Mouse (Mus musculus): ENCODE measurements around the gene Cnga4. TPM values are rescaled to one million over a fixed set of nuclear protein-coding genes. Genes with fewer than 3 reads are reported as not detected.

Gene Cnga4
- total and polyA plus RNA-seq, 3 experiments, result not detected

- Histone ChIP-seq H3K27me3 (ENCODE audit: control insufficient read depth in 1 of 2, insufficient read depth in 2 of 2, low read length in 2 of 2) (no peaks in the 10 kb centered on the region; a peak in 1 of 4 replicates), H3K27ac (ENCODE audit: control insufficient read depth, low read depth, low read length) (no peak overlapping the region), H3K9me3 (replicated peaks; ENCODE audit: insufficient read depth, low read length) (no peaks in the 10 kb centered on the region), H3K9ac (ENCODE audit: control insufficient read depth, low read depth, low read length, poor library complexity, severe bottlenecking) (no peak overlapping the region), H3K79me2 (ENCODE audit: control insufficient read depth, insufficient read depth, low read length, poor library complexity) (no peaks in the 10 kb centered on the region), H3K4me3 (ENCODE audit: control insufficient read depth in 1 of 2, insufficient read depth in 1 of 2, low read depth in 2 of 2, low read length in 2 of 2) (no peak overlapping the region), H3K4me1 (ENCODE audit: control insufficient read depth in 1 of 2, insufficient read depth in 2 of 2, low read length in 2 of 2) (no peaks in the 10 kb centered on the region), H3K36me3 (ENCODE audit: control insufficient read depth in 1 of 2, insufficient read depth in 2 of 2, low read length in 2 of 2) (no peaks in the 10 kb centered on the region)
- no peak for DNase-seq (ENCODE audit: low read depth, low spot score)
- TF ChIP-seq USF2 (IDR thresholded peaks at IDR 0.05; ENCODE audit: borderline replicate concordance in 1 of 2, insufficient read depth in 1 of 2, low read depth in 1 of 2, low read length in 2 of 2) (no peak), KAT2A (conservative IDR thresholded peaks at IDR 0.05; ENCODE audit: low read depth, low read length) (no peak), ETS1 (IDR thresholded peaks at IDR 0.05; ENCODE audit: low read depth, low read length) (no peak), SIN3A (IDR thresholded peaks at IDR 0.05; ENCODE audit: low read length) (no peak), TCF12 (IDR thresholded peaks at IDR 0.05; ENCODE audit: low read depth, low read length) (no peak), RCOR1 (IDR thresholded peaks at IDR 0.05; ENCODE audit: low read depth, low read length) (no peak), HCFC1 (IDR thresholded peaks at IDR 0.05; ENCODE audit: low read depth, low read length) (no peak), NELFE (IDR thresholded peaks at IDR 0.05; ENCODE audit: low read depth, low read length) (no peak), POLR2AphosphoS2 (IDR thresholded peaks at IDR 0.05; ENCODE audit: low read length) (no peak), NRF1 (IDR thresholded peaks at IDR 0.05; ENCODE audit: insufficient read depth, low read depth, low read length, poor library complexity, severe bottlenecking) (no peak), MAX (IDR thresholded peaks at IDR 0.05; ENCODE audit: low read length) (no peak), CHD2 (IDR thresholded peaks at IDR 0.05; ENCODE audit: low read length) (no peak), TAL1 (IDR thresholded peaks at IDR 0.05; ENCODE audit: low read length) (no peak), MAZ (IDR thresholded peaks at IDR 0.05; ENCODE audit: low read depth, low read length) (no peak), SMC3 (IDR thresholded peaks at IDR 0.05; ENCODE audit: low read depth, low read length) (no peak), ZNF384 (IDR thresholded peaks at IDR 0.05; ENCODE audit: low read depth, low read length) (no peak)
Observed at GRCm38 (mm10) chr7:105432058-105432457, 27.7 kb downstream of the Cnga4 start.

GRCm38 (mm10) chr7:105433859-105434258, 29.5 kb downstream of the Cnga4 start:
- no peak for DNase-seq (ENCODE audit: low read depth, low spot score)
- Histone ChIP-seq H3K27me3 (ENCODE audit: control insufficient read depth in 1 of 2, insufficient read depth in 2 of 2, low read length in 2 of 2) (no peaks in the 10 kb centered on the region; a peak in 1 of 4 replicates), H3K4me3 (ENCODE audit: control insufficient read depth in 1 of 2, insufficient read depth in 1 of 2, low read depth in 2 of 2, low read length in 2 of 2) (no peak overlapping the region), H3K9ac (ENCODE audit: control insufficient read depth, low read depth, low read length, poor library complexity, severe bottlenecking) (no peak overlapping the region), H3K9me3 (replicated peaks; ENCODE audit: insufficient read depth, low read length) (no peaks in the 10 kb centered on the region), H3K4me1 (ENCODE audit: control insufficient read depth in 1 of 2, insufficient read depth in 2 of 2, low read length in 2 of 2) (no peaks in the 10 kb centered on the region), H3K79me2 (ENCODE audit: control insufficient read depth, insufficient read depth, low read length, poor library complexity) (no peaks in the 10 kb centered on the region), H3K36me3 (ENCODE audit: control insufficient read depth in 1 of 2, insufficient read depth in 2 of 2, low read length in 2 of 2) (no peaks in the 10 kb centered on the region), H3K27ac (ENCODE audit: control insufficient read depth, low read depth, low read length) (no peak overlapping the region)
- TF ChIP-seq RCOR1 (IDR thresholded peaks at IDR 0.05; ENCODE audit: low read depth, low read length) (no peak), POLR2A (IDR thresholded peaks at IDR 0.05; ENCODE audit: control insufficient read depth in 1 of 2, insufficient read depth in 1 of 2, low read depth in 1 of 2, low read length in 2 of 2, poor library complexity in 1 of 2) (no peak), USF2 (IDR thresholded peaks at IDR 0.05; ENCODE audit: borderline replicate concordance in 1 of 2, insufficient read depth in 1 of 2, low read depth in 1 of 2, low read length in 2 of 2) (no peak), EP300 (IDR thresholded peaks at IDR 0.05; ENCODE audit: low read depth in 1 of 2, low read length in 2 of 2) (no peak), SMC3 (IDR thresholded peaks at IDR 0.05; ENCODE audit: low read depth, low read length) (no peak), MYC (IDR thresholded peaks at IDR 0.05; ENCODE audit: low read depth, low read length) (no peak), POLR2AphosphoS5 (IDR thresholded peaks at IDR 0.05; ENCODE audit: borderline replicate concordance, low read depth, low read length) (no peak), CTCF (IDR thresholded peaks at IDR 0.05 in 2 of 3, conservative IDR thresholded peaks at IDR 0.05 in 1 of 3; ENCODE audit: control insufficient read depth in 1 of 3, insufficient read depth in 1 of 3, low read depth in 2 of 3, low read length in 3 of 3, poor library complexity in 1 of 3, severe bottlenecking in 1 of 3) (no peak), NRF1 (IDR thresholded peaks at IDR 0.05; ENCODE audit: insufficient read depth, low read depth, low read length, poor library complexity, severe bottlenecking) (no peak), MYB (IDR thresholded peaks at IDR 0.05; ENCODE audit: low read depth, low read length) (no peak), NELFE (IDR thresholded peaks at IDR 0.05; ENCODE audit: low read depth, low read length) (no peak), HCFC1 (IDR thresholded peaks at IDR 0.05; ENCODE audit: low read depth, low read length) (no peak), SIN3A (IDR thresholded peaks at IDR 0.05; ENCODE audit: low read length) (no peak), MEF2A (IDR thresholded peaks at IDR 0.05; ENCODE audit: extremely low read depth, insufficient replicate concordance, low read depth, low read length, poor library complexity, severe bottlenecking) (no peak), GATA1 (IDR thresholded peaks at IDR 0.05; ENCODE audit: low read depth, low read length) (no peak), MAFK (IDR thresholded peaks at IDR 0.05; ENCODE audit: borderline replicate concordance, low read depth, low read length) (no peak)

Measured in MEL (cell line).